Mouse (Mus musculus) heart, embryonic 15.5 days (tissue): ENCODE results near the gene Slc4a2. TPM values are rescaled to one million over a fixed set of nuclear protein-coding genes. Genes with fewer than 3 reads are reported as not detected.

Source experiments
- ATAC-seq: fragments of 200-750 bp; cut with Nextera tagmentation; replicated peaks from 2 replicates; pipeline ENCODE4 v1.8.0; 2017; ENCODE audit warnings: low read depth, moderate TSS enrichment; ENCODE audit not compliant: insufficient number of reproducible peaks, insufficient read depth, low FRiP score
- H3K27ac ChIP-seq: fragments of 300-500 bp; sonication (generic); 2 replicates; pipeline ENCODE4 v1.5.1; 2015; ENCODE audit warnings: mild to moderate bottlenecking, inconsistent platforms
- H3K27me3 ChIP-seq: fragments of 300-500 bp; sonication (generic); 2 replicates; pipeline ENCODE4 v1.6.1; 2015; ENCODE audit warnings: inconsistent platforms
- H3K36me3 ChIP-seq: fragments of 300-500 bp; sonication (generic); 2 replicates; pipeline ENCODE4 v1.6.1; 2015; ENCODE audit warnings: mild to moderate bottlenecking, inconsistent platforms
- H3K4me1 ChIP-seq: fragments of 300-500 bp; sonication (generic); replicated peaks from 2 replicates; pipeline ENCODE4 v1.6.1; 2015; ENCODE audit warnings: inconsistent platforms
- H3K4me2 ChIP-seq: fragments of 300-500 bp; sonication (generic); 2 replicates; pipeline ENCODE4 v1.6.1; 2015; ENCODE audit warnings: inconsistent platforms, mild to moderate bottlenecking, moderate library complexity
- H3K4me3 ChIP-seq: fragments of 300-500 bp; sonication (generic); 2 replicates; pipeline ENCODE4 v1.5.1; 2015; ENCODE audit warnings: mild to moderate bottlenecking, inconsistent platforms
- H3K9ac ChIP-seq: fragments of 300-500 bp; sonication (generic); 2 replicates; pipeline ENCODE4 v1.6.1; 2015; ENCODE audit warnings: mild to moderate bottlenecking, inconsistent platforms
- H3K9me3 ChIP-seq: fragments of 300-500 bp; sonication (generic); replicated peaks from 2 replicates; pipeline ENCODE4 v1.6.1; 2016; ENCODE audit warnings: inconsistent platforms
- WGBS: fragments of 180-500 bp; shearing (Covaris S2); methylation state at CpG from one replicate; pipeline ENCODE4 v1.1.7; 2015; ENCODE audit warnings: mixed read lengths; 5-methylcytosine and 5-hydroxymethylcytosine counted together
- polyA plus RNA-seq: library from polyadenylated mRNA; unstranded; fragments of >200 nt; fragmentation: Nextera tagmentation; extraction: Ambion mirVana; gene quantifications from 2 replicates; pipeline ENCODE4 v1.2.1, GENCODE M21; 2015

The Slc4a2 gene
- polyA plus RNA-seq, 1 experiment from 2014 or later = 25.6 TPM

DNA sequence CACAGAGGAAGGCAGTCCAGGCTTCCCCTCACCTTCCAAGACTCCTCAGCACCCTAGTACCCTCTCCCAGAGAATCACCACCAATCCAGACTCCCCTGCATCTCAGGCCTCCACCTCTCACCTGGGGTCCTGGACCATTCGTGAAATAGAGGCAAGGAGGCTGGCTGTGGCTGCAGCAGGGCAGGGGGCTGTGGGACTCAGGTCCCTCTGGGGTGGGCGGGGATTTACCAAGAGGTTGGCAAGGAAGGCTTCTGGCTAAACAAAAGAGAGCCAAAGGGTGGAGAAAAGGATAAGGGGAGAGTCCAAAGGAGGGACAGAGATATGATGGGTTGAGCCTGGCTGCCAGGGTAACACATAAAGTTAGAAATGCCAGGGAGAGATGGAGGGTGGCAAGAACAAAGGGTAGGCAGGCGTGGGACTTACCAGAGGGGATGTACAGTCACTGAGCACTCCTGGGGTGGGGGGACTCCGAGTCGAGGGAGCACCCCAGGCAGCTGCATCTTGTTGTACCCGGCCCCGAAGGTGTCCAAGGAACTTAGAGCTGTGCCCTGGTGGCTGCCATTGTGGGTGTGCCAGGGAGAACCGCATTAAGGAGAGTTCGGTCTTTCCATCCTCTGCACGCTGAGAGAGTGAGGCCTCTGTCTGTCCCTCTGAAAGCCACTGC, 37.6 kb upstream of the Slc4a2 start:
- H3K9ac ChIP-seq = no peak overlapping the region
- peaks cover 64% of the 10 kb centered on the region for H3K4me1 ChIP-seq
- H3K27me3 ChIP-seq = peaks cover 18% of the 10 kb centered on the region
- peak overlapping the region; percentile 17; the same call in 1 of the 2 replicates for H3K27ac ChIP-seq
- no peak overlapping the region for H3K4me2 ChIP-seq
- H3K9me3 ChIP-seq = no peaks in the 10 kb centered on the region
- H3K36me3 ChIP-seq = no peaks in the 10 kb centered on the region
- ATAC-seq = no peak
- 79% methylated on average over 10 of the region's 10 CpGs for WGBS
- no peak overlapping the region for H3K4me3 ChIP-seq

DNA sequence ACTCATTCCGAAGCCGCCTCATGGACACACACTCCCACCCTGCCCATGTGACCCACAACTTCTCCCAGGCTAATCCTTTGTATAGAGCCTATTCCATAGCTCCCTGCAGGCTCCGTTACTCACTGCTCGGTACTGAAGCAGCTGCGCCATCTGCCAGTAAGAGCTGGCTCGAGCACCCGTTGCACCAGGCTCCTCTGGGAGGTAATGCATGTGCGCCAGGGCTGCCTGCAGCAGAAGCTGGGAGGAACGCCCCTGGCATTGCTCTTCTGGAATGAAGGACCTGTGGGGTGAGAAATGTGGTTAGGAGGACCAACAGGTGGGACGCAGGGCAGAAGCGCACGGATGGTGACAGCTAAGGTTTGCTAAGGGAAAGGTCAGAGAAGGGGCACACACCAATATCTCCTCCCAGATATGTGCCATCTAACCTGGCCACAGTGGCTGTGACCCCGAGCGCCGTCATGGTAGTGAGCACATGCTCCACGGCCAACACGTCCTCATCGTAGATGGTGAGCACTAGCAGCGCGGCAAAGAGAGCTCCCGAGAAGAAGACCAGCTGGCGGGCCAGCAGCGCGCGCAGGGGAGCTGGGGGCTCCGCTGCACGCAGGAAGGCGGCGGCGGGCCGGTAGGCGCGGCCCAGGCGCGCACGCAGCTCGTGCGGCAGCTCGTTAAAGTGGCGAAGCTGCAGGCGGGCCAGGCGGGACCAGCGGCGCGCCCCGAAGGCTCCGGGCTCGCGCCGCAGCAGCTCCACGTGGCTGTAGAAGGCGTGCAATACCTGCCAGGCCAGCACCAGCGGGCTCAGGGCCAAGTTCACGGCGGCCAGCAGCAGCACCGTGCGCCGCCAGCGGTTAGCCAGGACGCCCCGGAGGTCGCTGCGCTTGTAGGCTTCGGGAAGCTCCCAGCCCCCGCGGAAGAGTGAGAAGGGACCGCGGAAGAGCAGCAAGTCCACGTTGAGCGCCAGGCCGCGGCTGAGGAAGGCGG, 36.1 kb upstream of the Slc4a2 start:
- H3K9me3 ChIP-seq = no peaks in the 10 kb centered on the region
- no peaks in the 10 kb centered on the region for H3K36me3 ChIP-seq
- under 1% methylated on average over 65 of the region's 73 CpGs for WGBS
- ATAC-seq = peak; percentile 19; the same call in 1 of the 2 replicates
- H3K27me3 ChIP-seq = peaks cover 18% of the 10 kb centered on the region
- peaks cover 61% of the 10 kb centered on the region for H3K4me1 ChIP-seq
- H3K4me2 ChIP-seq = peak overlapping the region; percentile 91
- H3K27ac ChIP-seq = peak overlapping the region; percentile 55
- H3K4me3 ChIP-seq = peak overlapping the region; percentile 52
- H3K9ac ChIP-seq = peak overlapping the region; percentile 61

DNA sequence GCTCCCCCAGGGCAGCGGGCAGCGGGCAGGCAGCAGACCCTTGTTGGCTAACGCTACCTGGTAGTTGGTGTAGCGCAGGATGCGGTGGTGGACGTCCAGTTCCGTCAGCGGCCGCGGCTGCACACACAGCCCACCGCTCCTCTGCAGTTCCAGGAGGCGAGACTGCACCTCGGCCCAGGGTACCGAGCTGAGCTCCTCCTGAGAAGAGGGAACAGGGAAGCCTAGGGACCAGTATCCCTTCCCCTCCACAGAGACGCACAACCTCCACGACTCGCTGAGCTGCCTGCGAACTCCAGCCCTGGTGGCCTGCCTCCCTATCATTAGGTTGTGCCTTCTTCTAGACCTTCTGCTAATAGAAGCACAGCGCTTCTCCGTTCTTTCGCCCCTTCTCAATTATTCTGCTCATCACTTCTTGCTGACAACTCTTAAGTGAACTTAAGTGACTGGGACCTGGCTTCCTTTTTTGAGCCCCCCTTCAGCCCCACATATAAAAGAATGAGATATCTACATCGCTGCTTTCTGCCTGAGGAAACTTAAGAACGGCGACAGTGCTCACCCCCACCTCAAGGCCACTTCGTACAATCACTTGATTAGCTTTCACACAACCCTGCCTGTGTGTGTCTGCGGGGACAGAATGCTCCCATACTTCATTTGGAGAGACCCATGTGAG, 35.3 kb upstream of the Slc4a2 start:
- no peak for ATAC-seq
- no peaks in the 10 kb centered on the region for H3K36me3 ChIP-seq
- no peaks in the 10 kb centered on the region for H3K9me3 ChIP-seq
- H3K27ac ChIP-seq = peak overlapping the region; percentile 55
- H3K4me1 ChIP-seq = peaks cover 56% of the 10 kb centered on the region
- peak overlapping the region; percentile 61 for H3K9ac ChIP-seq
- 26% methylated on average over 26 of the region's 26 CpGs for WGBS
- H3K27me3 ChIP-seq = peaks cover 18% of the 10 kb centered on the region
- peak overlapping the region; percentile 91 for H3K4me2 ChIP-seq
- H3K4me3 ChIP-seq = peak overlapping the region; percentile 52

DNA sequence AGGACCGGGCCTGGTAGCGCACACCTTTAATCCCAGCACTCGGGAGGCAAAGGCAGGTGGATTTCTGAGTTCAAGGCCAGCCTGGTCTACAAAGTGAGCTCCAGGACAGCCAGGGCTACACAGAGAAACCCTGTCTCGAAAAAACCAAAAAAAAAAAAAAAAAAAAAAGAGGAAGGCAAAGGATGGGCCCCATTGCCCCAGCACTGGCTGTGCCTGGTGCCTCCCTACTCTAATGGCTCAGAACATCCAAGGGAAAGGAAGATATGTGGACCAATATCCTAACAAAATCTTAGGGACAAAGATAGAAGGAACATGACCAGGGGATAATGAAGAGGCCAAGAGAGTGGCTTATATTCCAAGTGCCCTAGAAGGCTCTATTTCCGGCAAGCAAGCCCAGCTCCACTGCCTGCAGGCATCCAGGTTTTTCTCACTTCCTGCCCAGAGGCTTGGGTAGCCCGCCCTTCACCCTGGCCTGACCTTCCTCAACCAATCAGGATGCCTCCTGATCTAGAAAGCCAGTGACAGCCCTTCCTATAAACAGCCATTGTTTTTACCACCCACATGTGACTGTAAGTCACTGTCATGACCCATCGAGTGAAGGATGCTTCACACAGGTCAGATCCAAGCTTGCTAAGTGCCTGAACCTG, 34.5 kb upstream of the Slc4a2 start:
- ATAC-seq = 0 out of 2 replicates have a peak, but pooled peaks have one; percentile 4
- Histone ChIP-seq H3K36me3 (no peaks in the 10 kb centered on the region), H3K27me3 (peaks cover 18% of the 10 kb centered on the region), H3K4me1 (peaks cover 56% of the 10 kb centered on the region), H3K4me3 (no peak overlapping the region), H3K9ac (no peak overlapping the region), H3K9me3 (no peaks in the 10 kb centered on the region), H3K27ac (peak overlapping the region; percentile 55; the same call in 1 of the 2 replicates), H3K4me2 (no peak overlapping the region)
- WGBS = 53% methylated on average over 7 of the region's 7 CpGs

DNA sequence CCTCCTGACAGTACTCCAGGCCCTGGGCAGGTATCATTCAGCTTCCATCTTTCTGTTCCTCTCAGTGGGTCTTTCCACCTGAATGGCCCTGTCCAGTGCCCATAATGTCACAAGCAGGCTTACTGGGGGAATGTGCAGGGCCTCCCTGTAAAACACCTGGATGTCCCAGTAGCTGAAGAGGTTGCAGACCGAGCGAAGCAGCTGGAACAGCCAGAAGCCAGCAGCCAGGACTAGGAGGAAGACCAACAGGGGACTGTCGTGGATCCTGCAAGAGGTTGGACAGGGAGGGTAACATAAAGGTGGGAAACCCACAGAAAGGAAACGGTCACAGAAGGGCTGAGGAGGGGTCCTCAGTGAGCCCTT, 34.0 kb upstream of the Slc4a2 start:
- peaks cover 51% of the 10 kb centered on the region for H3K4me1 ChIP-seq
- WGBS = 76% methylated on average over 4 of the region's 4 CpGs
- H3K9ac ChIP-seq = no peak overlapping the region
- H3K9me3 ChIP-seq = no peaks in the 10 kb centered on the region
- H3K27ac ChIP-seq = peak overlapping the region; percentile 41; the same call in 1 of the 2 replicates
- no peak overlapping the region for H3K4me3 ChIP-seq
- no peaks in the 10 kb centered on the region for H3K36me3 ChIP-seq
- ATAC-seq = no peak
- no peak overlapping the region for H3K4me2 ChIP-seq
- peaks cover 18% of the 10 kb centered on the region for H3K27me3 ChIP-seq

DNA sequence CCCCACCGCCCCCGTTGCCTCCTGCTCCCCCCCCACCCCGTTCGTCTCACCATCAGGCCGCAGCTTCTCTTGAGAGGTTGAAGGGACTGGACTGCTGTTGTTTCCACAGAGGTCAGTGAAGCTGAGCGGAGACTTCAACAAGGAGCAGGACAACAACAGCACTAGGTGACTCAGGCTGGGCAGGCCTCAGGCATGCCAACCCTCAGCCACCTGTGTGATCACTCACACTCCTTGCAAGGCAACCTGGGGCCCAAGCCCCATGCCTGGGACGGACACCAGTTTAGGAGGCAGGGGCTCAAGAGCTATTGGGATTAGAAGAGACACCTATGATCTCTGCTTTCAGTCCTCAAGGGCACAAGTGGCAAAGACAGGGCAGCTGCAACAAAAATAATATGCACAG, 31.8 kb upstream of the Slc4a2 start, which contains the start of gene Atg9b:
Gene Atg9b, minus strand, starts transcription at position 280 of the 400 bp plus-strand sequence.
- 88% methylated on average over 7 of the region's 7 CpGs for WGBS
- Histone ChIP-seq H3K36me3 (no peaks in the 10 kb centered on the region), H3K27me3 (0 out of 2 replicates have a peak, but pooled peaks cover 7% of the 10 kb centered on the region), H3K4me2 (no peak within 1 kb of the TSS), H3K4me1 (peaks cover 44% of the 10 kb centered on the region), H3K9me3 (no peaks in the 10 kb centered on the region), H3K27ac (peak within 1 kb of the TSS; percentile 65; the same call in 1 of the 2 replicates), H3K9ac (no peak within 1 kb of the TSS), H3K4me3 (no peak within 1 kb of the TSS)
- ATAC-seq = no peak

DNA sequence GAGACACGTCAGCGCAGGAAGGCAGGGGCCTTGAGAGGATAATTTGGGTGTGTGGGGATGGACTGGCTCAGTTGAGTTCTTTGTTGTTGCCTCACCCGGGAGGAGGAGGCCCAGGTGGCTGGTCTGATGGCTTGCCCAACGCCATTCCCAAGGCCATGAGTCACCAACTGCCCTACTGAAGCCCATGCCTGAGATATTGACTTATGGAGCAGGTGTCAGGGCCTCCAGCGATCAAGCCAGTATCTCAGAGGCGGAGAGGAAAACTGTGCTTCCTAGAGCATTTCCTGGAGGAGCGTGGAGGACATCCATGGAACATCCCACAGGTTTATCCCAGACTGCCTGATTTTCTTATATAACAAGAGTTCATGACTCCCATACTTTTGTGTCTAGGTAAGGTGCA, 30.9 kb upstream of the Slc4a2 start:
- ATAC-seq = no peak

DNA sequence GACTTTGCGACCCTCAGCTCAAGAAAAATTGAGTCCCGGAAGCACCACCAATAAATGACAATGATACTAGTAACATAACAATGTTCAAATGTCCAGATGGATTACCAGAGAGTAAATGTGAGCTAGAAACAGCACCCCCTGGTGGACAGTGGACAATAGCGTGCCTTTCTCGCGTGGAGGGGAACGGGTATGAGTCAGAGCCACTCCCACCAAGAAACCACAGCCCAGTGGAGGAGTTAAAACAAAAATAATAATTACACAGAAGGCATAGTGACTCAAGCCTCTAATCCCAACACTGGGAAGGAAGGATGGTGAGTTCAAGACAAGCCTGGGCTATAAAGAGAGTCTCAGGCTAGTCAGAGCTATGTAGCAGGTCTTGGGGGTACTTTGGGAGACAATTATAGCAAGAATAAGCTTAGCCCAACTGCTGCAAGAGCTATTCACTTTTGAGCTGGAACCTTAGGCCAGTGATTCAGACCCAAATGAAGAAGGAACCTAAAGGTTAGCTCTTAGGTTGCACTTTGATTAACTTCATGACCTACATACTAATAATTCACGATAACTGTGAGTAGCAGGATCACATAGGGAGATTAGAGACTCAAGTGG, 30.1 kb upstream of the Slc4a2 start, which contains the start of gene Abcb8:
Gene Abcb8, plus strand, starts transcription at position 272 of the 606 bp plus-strand sequence.
- H3K4me1 ChIP-seq = peaks cover 28% of the 10 kb centered on the region
- H3K9ac ChIP-seq = 0 out of 2 replicates have a peak within 1 kb of the TSS, but pooled peaks have one; percentile 36
- no peak for ATAC-seq
- peak within 1 kb of the TSS; percentile 60 for H3K4me2 ChIP-seq
- H3K27ac ChIP-seq = peak within 1 kb of the TSS; percentile 65
- H3K27me3 ChIP-seq = 0 out of 2 replicates have a peak, but pooled peaks cover 4% of the 10 kb centered on the region
- no peaks in the 10 kb centered on the region for H3K9me3 ChIP-seq
- 20% methylated on average over 7 of the region's 7 CpGs for WGBS
- H3K36me3 ChIP-seq = no peaks in the 10 kb centered on the region
- H3K4me3 ChIP-seq = peak within 1 kb of the TSS; percentile 56

More for the DNA sequence above, 30.9 kb upstream of the Slc4a2 start:
- peaks cover 36% of the 10 kb centered on the region for H3K4me1 ChIP-seq
- H3K36me3 ChIP-seq = no peaks in the 10 kb centered on the region
- 0 out of 2 replicates have a peak overlapping the region, but pooled peaks have one; percentile 65 for H3K27ac ChIP-seq
- 75% methylated on average over 7 of the region's 7 CpGs for WGBS
- H3K9me3 ChIP-seq = no peaks in the 10 kb centered on the region
- no peak overlapping the region for H3K4me3 ChIP-seq
- no peak overlapping the region for H3K4me2 ChIP-seq
- 0 out of 2 replicates have a peak, but pooled peaks cover 5% of the 10 kb centered on the region for H3K27me3 ChIP-seq
- no peak overlapping the region for H3K9ac ChIP-seq

DNA sequence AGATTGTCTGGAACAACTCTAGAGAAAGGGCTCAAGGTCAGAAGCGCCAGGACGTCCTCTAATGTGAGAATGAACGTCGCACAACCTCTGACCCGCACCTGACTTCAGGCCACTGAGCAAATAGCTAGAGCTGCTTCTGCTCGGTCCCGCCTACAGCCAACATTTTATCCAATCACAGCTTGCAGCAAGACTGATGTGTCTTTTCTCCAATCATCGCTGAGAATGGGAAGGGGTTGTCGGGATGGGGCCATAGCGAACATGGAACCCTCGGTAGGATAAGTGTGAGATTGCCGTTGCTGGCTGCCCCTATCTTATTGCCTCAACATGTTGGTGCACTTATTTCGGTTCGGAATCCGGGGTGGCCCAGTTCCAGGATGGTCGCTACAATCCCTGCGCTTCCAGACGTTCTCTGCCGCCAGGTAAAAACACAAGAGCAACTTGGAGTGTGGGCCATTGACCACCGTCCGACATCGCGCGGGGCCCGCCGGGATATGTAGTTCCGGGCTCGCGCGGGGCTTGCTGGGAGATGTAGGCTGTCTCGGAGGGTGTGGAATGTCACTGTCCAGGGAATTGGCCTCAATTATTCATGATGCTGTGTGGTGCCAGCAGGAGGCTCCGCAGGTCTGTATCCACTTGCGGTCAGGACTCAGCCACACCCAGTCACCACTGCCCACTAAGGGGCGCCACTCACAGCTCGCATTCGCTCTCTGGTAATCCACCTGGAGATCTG, 29.3 kb upstream of the Slc4a2 start:
- Histone ChIP-seq H3K27me3 (no peaks in the 10 kb centered on the region), H3K4me2 (peak overlapping the region; percentile 60), H3K9ac (0 out of 2 replicates have a peak overlapping the region, but pooled peaks have one; percentile 36), H3K9me3 (no peaks in the 10 kb centered on the region), H3K36me3 (no peaks in the 10 kb centered on the region), H3K4me3 (peak overlapping the region; percentile 56), H3K4me1 (peaks cover 21% of the 10 kb centered on the region), H3K27ac (peak overlapping the region; percentile 65)
- peak; percentile 95 for ATAC-seq
- WGBS = 1% methylated on average over 36 of the region's 36 CpGs
